Comparison of ENCODE assay signal across 20 mouse cellular contexts in the genomic region with DNA sequence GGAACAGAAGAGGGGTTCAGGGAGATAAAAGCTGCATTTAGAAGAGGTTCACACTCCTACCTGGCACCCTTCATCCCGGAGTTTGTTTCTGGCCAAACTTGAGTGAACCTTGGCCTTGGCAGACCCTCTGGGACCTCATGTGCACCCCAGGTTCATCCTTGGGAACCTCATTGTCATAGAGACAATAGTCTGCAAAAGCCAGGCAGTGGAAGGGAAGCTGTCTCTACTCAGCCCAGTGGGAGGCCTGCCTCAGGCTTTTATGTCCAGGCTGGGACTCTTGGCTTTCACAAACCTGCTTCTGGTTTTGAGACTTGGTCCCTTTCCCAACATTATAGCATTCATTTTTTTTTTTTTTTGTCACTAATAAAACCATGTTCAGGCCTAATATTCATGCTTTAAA.
DNase-seq lines count a peak whose midpoint lies in the region; ATAC-seq and TF ChIP-seq lines count a peak whose summit lies in the region.
"Had no signal": no experiment of that assay in that cellular context is flagged by ENCODE, and none has a peak within 500 bp of the region (broad histone marks: within the 10 kb centered on the region; RNA-seq: fewer than 3 reads in every experiment).

No protein-coding gene starts in this region.

- no peak overlapping the region for H3K27ac ChIP-seq in kidney, postnatal 0 days
- no peak overlapping the region for H3K27ac ChIP-seq in midbrain, embryonic 11.5 days (ENCODE audit: low read depth, low read length)
- no peak overlapping the region for H3K27ac ChIP-seq in midbrain, embryonic 16.5 days (ENCODE audit: low read length)
- H3K27ac ChIP-seq: embryonic facial prominence, embryonic 10.5 days; embryonic facial prominence, embryonic 12.5 days; forebrain, embryonic 13.5 days; forebrain, embryonic 15.5 days had no signal

- TF ChIP-seq CTCF in kidney, postnatal 0 days (IDR thresholded peaks at IDR 0.05; ENCODE audit: low read depth) = no peak

- H3K27me3 ChIP-seq in kidney, postnatal 0 days (ENCODE audit: insufficient read depth, low read length) = no peaks in the 10 kb centered on the region
- no peaks in the 10 kb centered on the region for H3K27me3 ChIP-seq in midbrain, embryonic 11.5 days (ENCODE audit: control insufficient read depth, insufficient read depth, low read length)
- H3K27me3 ChIP-seq in midbrain, embryonic 16.5 days (ENCODE audit: control insufficient read depth, insufficient read depth, low read depth, low read length) = no peaks in the 10 kb centered on the region
- H3K27me3 ChIP-seq: embryonic facial prominence, embryonic 12.5 days; forebrain, embryonic 15.5 days; Patski had no signal

- H3K9ac ChIP-seq in kidney, postnatal 0 days (ENCODE audit: low read depth, low read length) = no peak overlapping the region
- H3K9ac ChIP-seq in midbrain, embryonic 11.5 days (ENCODE audit: low read length) = no peak overlapping the region
- H3K9ac ChIP-seq in midbrain, embryonic 16.5 days (ENCODE audit: low read depth, low read length) = no peak overlapping the region
- H3K9ac ChIP-seq: embryonic facial prominence, embryonic 12.5 days; forebrain, embryonic 13.5 days; forebrain, embryonic 15.5 days; forebrain, postnatal 0 days had no signal

- H3K36me3 ChIP-seq in kidney, postnatal 0 days (ENCODE audit: insufficient read depth, low read length) = no peaks in the 10 kb centered on the region
- H3K36me3 ChIP-seq in midbrain, embryonic 11.5 days (ENCODE audit: control insufficient read depth, insufficient read depth, low read length) = no peaks in the 10 kb centered on the region
- H3K36me3 ChIP-seq in midbrain, embryonic 16.5 days (ENCODE audit: control insufficient read depth, insufficient read depth, low read length) = no peaks in the 10 kb centered on the region
- H3K36me3 ChIP-seq: embryonic facial prominence, embryonic 10.5 days; embryonic facial prominence, embryonic 12.5 days; forebrain, embryonic 15.5 days; G1E had no signal

- H3K4me3 ChIP-seq in kidney, postnatal 0 days (replicated peaks; ENCODE audit: low read depth, low read length) = no peak overlapping the region
- no peak overlapping the region for H3K4me3 ChIP-seq in midbrain, embryonic 11.5 days (ENCODE audit: low read depth, low read length)
- H3K4me3 ChIP-seq in midbrain, embryonic 16.5 days (ENCODE audit: low read depth, low read length) = no peak overlapping the region
- H3K4me3 ChIP-seq: embryonic facial prominence, embryonic 10.5 days; embryonic facial prominence, embryonic 12.5 days; forebrain, embryonic 13.5 days; forebrain, embryonic 15.5 days had no signal

- no peak overlapping the region for H3K4me2 ChIP-seq in kidney, postnatal 0 days (ENCODE audit: low read length)
- no peak overlapping the region for H3K4me2 ChIP-seq in midbrain, embryonic 11.5 days
- no peak overlapping the region for H3K4me2 ChIP-seq in midbrain, embryonic 16.5 days (ENCODE audit: low read length)
- H3K4me2 ChIP-seq: embryonic facial prominence, embryonic 12.5 days; forebrain, embryonic 13.5 days; forebrain, embryonic 15.5 days had no signal

- no peaks in the 10 kb centered on the region for H3K9me3 ChIP-seq in kidney, postnatal 0 days (replicated peaks; ENCODE audit: low read length)
- no peaks in the 10 kb centered on the region for H3K9me3 ChIP-seq in midbrain, embryonic 11.5 days (ENCODE audit: control insufficient read depth, low read length)
- H3K9me3 ChIP-seq in midbrain, embryonic 16.5 days (replicated peaks; ENCODE audit: control insufficient read depth, low read length, poor library complexity, severe bottlenecking) = no peaks in the 10 kb centered on the region
- H3K9me3 ChIP-seq: embryonic facial prominence, embryonic 10.5 days; embryonic facial prominence, embryonic 12.5 days; forebrain, embryonic 13.5 days; forebrain, embryonic 15.5 days; G1E had no signal

- peak; percentile 12 for DNase-seq in kidney, postnatal 0 days (ENCODE audit: low spot score)
- DNase-seq in kidney, postnatal 36 days = no peak
- peak; percentile 82 for DNase-seq in midbrain, embryonic 11.5 days (ENCODE audit: low spot score, missing footprints)
- DNase-seq in R1 (ENCODE audit: low read depth, low spot score) = peak; percentile 34
- DNase-seq in cerebellum, adult 9-11 months = no peak
- DNase-seq: adrenal gland, adult 2 months; adrenal gland, postnatal 10 days; adrenal gland, postnatal 25 days; cerebellum, adult 11 months; cerebellum, adult 18-20 months; cerebellum, adult 8-10 months; cerebellum, postnatal 25 days; forebrain, postnatal 0 days had no signal

- no peak for ATAC-seq in kidney, postnatal 0 days (replicated peaks; ENCODE audit: low FRiP score, low read depth)
- ATAC-seq in midbrain, embryonic 11.5 days (ENCODE audit: low FRiP score) = no peak
- no peak for ATAC-seq in midbrain, embryonic 16.5 days
- ATAC-seq: forebrain, embryonic 13.5 days; forebrain, embryonic 15.5 days; forebrain, postnatal 0 days; Patski had no signal

- WGBS in kidney, postnatal 0 days = 89% methylated on average over 1 of the region's 1 CpGs
- WGBS in midbrain, embryonic 11.5 days = 35% methylated on average over 1 of the region's 1 CpGs
- WGBS in midbrain, embryonic 16.5 days = 46% methylated on average over 1 of the region's 1 CpGs

- no peaks in the 10 kb centered on the region for H3K4me1 ChIP-seq in kidney, postnatal 0 days (replicated peaks; ENCODE audit: insufficient read depth, low read length)
- H3K4me1 ChIP-seq in midbrain, embryonic 11.5 days (ENCODE audit: control insufficient read depth, insufficient read depth, low read length) = peaks cover 2% of the 10 kb centered on the region; the same call in 1 of the 2 replicates
- no peaks in the 10 kb centered on the region; the same call in 1 of the 2 replicates for H3K4me1 ChIP-seq in midbrain, embryonic 16.5 days (ENCODE audit: control insufficient read depth, insufficient read depth, low read length)
- H3K4me1 ChIP-seq: embryonic facial prominence, embryonic 12.5 days had no signal

Comparison
In these comparisons a context has a peak if more than half of its experiments do, and no peak if none do; other contexts are left out.
1. DNase-seq: peak in kidney, postnatal 0 days (single experiment), midbrain, embryonic 11.5 days (single experiment) and R1 (single experiment); none in kidney, postnatal 36 days (0 of 2) and cerebellum, adult 9-11 months (single experiment).